Mouse (Mus musculus): ENCODE data around the gene Plekho2.

Gene Plekho2

DNA sequence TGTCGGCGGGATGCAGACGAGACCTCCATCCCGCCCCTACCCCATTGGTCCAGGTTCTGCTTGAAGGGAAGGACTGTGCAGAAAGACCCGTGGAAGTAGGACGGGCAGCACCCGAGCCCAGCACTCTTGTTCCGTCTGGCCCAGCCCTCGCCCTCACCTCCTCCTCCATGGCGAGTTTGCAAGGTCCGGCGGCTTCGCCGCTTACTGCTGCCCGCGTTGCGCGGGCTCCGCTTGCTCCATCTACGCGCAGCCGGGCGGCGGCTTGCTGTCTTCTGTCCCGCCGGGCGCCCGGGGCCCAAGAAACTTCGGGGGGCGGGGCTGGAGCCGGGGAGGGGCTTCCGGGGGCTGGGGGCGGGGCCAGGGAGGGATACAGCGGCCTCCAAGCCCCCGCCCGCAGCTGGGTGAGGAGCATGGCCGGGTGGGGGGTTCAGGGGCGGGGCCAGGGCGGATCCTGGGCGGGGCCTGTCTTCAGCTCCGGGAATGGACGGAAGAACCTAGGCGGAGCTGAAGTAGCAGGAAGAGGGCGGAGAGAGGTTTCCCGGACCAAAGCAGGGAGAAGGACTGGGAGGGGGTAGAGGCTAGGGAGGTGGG is at the start of gene Plekho2:
TSS of gene Plekho2 (minus strand) at position 260 of the 591 bp plus-strand sequence.
- peak; percentile 92 for DNase-seq (ENCODE audit: low spot score)

DNA sequence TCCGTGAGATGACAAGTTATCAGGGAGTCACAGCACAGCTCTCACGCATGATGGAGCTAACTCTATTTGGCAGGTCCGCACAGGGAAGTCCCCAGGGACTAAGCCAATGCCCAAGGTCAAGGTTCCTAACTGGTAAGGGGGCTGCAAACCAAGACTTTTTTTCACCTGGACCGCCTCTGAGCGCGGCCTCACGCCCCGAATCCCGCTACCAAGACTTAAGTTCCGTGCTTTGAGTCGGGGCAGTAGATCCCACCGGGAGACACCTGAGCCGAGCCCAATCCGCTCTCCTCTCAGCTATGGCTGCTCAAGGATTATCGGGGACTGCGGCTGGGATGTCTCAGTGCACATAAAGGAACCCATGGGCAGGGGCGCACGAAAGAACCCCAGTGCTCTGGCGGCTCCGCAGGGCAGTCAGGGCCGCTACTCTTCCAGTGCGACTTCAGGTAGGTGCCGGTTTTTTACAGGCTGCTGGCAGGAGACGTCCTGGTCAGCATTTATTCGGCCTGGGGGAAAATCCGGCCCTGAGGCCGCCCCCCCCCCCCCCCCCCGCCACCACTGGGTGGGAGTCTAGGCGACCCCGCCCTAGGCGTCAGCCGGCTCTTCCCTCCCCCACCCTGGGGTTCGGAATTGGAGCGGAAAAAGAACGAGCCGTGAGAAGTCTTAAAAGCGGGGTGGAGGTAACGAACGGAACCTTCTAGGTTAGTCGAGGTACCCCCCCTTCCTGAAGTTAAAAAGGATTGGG is 49.4 kb upstream of the Plekho2 start, which contains the start of gene Rbpms2:
TSS of gene Rbpms2 (plus strand) at position 624 of the 742 bp plus-strand sequence.
- DNase-seq (ENCODE audit: low spot score), result peak; percentile 36

DNA sequence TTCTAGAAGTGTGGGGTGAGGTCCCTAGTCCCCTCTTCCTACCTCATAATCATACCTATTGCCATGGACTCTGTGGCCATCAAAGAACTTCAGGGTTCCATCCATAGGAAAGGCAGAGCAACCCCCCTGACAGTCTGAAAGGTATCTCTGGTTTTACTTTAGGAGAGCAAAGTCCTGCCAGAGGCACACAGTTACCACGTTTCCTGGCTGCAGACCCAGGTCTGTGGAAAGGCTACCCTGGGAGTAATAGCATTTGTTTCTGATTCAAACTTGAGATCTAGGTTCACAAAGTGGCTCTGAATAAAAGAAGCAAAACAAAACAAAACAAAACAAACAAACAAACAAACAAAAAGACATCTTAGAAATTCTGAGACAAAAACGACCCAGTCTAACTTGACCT is 44.4 kb upstream of the Plekho2 start:
- no peak for DNase-seq (ENCODE audit: low spot score)

DNA sequence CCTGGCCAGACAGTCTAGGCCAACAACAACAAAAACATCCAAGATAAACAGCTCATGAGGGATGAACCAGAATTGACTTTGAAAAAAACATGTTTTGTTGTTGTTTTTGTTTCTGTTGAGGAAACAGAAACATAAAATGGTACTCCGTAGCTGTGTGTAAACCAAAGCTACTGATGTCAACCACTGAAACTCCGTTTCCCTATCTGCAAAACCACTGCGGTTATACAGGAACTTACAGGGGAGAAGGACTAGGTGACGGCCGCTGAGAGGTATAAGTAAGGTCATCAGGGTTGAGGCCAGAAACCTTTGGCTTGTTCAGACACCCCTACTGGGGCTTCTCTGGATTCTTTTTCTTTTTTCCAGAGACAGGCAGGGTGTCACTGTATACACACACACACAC is 43.0 kb upstream of the Plekho2 start:
- no peak for DNase-seq (ENCODE audit: low spot score)

DNA sequence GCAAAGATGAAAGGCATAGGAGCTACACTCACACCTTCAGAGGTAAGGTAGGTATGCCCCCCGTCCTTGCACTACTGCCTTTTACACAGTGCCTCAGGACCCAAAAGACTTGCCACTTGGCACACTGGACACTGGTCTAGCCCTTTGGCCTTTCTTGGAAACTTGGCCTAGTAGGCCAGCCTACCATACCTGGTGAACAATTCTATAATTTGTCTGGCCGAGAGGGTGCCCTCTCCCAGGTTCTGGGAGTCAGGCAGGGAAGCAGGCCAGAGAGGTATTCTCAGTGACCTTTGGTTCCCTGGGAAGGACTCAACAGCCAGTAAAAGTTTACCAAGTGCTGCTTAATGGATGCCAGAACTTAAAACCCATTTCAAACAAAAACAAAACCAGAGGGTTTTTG is 41.8 kb upstream of the Plekho2 start:
- DNase-seq (ENCODE audit: low spot score), result no peak

DNA sequence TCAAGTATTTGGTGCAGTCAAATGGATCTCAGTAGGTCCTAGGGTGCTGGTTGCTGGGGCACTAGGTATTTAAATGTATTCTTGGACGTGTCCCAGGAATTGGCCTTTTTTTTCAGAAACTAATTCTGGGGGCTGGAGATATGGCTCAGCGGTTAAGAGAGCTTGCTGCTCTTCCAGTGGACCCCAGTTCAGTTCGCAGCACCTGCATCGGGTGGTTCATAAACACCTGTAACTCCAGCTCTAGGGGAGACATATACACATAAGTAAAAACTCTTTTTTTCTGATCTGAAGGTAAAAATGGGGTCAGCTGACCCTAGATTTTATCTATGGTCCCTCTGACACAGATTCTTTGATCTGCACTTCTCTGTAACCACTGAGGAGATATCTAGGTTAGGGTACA is 41.4 kb upstream of the Plekho2 start:
- no peak for DNase-seq (ENCODE audit: low spot score)

DNA sequence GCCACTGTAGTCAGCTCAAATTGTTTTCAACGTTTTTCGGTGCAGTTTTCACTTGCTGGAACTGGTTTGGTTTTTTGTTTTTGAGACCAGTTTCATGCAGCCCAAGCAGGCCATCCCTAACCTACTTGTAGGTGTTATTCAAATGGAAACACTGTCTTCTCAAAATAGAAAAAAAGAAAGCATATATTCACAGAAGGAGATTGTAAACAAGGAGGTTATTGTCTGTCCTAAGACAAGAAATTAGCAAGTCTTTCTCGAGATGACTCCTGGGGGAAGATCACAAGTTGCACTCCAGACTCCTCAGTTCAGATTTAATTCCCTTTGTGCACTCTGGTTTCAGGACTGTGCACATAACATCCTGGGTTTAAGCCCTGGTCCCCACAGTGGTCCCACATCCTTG is 39.5 kb upstream of the Plekho2 start:
- no peak for DNase-seq (ENCODE audit: low spot score)

DNA sequence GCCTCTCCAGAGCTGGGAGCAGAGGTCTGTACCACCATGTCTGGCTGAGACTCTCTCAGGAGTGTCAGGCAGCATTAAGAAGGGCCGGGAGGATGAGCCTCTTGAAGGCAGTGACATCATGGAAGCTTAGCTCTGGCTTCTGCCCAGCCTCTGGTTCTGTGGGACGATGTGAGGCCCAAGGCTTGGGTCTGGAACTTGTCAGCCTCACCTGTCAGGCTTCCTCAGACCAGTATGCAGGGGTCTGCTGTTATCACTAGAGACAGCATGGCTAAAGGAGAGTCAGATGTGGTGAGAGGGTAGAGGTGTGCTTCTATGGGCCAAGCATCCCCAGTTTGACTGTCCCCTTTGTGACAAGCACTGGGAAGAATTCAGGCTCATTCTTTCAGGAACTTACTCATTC is 33.3 kb upstream of the Plekho2 start:
- DNase-seq (ENCODE audit: low spot score), result no peak

DNA sequence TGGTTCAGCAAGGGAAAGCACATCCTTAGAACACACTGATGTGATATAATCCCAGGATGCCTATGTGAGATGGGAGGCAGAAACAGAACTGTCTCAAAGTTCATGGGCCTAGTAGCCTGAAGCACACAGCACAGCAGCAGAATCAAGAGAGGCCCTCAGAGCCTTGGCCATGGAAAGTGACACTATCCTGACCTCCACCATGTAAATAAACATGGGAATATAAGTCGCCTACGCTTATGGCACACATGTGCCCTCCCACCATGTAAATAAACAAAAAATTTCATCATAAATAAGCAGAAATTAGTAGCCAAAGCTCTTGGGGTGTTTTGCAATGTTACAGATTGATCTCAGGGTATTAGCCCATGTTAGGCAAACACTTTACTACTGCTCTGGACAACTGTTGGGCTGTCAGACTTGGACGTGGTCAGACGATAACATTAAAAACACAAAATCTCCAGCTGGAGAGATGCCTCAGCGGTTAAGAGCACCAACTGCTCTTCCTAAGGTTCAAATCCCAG is 32.2 kb upstream of the Plekho2 start:
- DNase-seq (ENCODE audit: low spot score), result no peak

DNA sequence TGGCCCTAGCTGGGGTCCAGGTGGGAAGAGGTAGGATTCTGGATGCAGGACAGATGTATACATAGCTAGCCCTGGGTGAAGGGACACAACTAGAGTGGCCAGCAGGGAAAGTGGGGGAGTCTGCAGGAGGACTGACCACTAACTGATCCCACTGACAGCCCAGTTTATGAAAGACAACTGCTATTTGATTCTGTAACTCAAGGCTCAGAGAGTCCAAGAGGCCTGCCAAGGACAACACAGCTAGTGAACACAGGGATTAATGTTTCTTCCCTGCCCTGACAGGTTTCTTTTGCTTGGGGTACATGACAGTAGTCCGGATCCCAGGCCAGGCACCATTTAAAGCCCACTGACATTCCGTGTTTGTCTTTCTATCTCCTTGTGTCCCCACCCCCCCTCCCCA is 27.3 kb upstream of the Plekho2 start:
- no peak for DNase-seq (ENCODE audit: low spot score)

DNA sequence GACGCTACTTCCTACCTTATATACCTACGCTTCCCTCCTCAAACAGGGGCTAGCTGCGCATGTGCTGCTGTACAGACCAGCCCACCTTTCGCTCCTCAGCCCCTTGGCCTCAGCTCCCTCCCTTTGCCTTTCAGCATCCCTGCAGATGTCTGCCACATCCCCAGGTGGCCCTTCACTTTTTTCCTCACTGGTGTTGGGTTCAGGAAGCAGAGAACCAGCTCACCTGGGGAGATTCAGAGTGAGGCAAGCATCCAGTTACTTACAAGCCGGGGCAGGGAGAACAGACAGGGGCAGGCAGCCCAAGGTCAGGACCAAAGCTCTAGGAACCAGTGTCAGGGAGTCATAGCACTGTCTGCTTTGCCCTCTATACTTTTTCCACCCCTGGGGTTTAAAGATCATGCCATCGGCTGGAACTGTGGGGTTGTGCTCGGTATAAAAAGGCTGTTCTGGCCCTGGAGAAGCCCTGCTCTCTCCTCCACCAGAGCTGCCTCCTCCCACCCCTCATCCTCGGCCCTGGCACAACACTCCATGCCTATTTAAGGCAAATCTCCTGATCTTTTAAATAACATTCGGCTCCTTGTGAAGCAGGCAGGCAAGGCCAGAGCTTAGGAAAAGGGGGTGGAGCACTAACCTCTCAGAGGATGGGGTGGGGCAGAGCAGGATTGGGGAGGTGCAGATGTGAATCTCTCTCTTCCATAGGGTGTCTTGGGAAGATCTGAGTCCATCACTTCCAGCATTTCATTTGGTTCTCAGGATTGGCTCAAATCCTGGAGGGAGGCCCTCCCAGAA is 26.7 kb upstream of the Plekho2 start:
- DNase-seq (ENCODE audit: low spot score), result no peak

DNA sequence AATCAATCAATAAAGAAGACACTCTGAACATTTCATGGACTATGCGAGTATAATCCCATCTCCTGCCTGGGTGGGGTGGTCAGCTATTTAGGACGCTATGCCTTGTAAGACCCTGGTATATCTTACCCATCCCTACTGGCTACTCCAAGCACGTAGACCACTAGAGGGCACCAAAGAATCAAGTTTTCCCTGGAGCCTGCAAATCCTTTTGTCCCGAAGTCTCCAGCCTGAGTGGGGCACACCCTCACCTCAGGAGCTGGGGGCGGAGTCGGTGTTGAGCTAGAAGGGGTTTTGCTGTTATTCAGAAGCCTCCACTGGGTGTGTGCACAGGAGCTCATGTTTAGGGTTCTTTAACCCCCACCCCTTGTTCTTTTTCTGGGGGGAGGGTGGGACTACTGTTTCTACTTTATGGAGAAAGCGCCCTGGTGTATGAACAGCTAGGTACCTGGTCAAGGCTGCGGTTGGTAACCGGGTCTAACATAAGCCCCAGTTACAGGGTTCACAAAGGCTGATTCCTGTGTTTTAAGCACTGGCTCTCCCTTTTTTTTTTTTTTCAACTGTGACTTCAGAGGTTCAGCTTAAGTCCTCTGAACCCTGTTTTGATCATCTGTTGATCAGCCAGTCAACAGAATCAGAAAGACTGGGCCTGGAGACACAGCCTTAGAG is 25.8 kb upstream of the Plekho2 start:
- DNase-seq (ENCODE audit: low spot score), result peak; percentile 73

DNA sequence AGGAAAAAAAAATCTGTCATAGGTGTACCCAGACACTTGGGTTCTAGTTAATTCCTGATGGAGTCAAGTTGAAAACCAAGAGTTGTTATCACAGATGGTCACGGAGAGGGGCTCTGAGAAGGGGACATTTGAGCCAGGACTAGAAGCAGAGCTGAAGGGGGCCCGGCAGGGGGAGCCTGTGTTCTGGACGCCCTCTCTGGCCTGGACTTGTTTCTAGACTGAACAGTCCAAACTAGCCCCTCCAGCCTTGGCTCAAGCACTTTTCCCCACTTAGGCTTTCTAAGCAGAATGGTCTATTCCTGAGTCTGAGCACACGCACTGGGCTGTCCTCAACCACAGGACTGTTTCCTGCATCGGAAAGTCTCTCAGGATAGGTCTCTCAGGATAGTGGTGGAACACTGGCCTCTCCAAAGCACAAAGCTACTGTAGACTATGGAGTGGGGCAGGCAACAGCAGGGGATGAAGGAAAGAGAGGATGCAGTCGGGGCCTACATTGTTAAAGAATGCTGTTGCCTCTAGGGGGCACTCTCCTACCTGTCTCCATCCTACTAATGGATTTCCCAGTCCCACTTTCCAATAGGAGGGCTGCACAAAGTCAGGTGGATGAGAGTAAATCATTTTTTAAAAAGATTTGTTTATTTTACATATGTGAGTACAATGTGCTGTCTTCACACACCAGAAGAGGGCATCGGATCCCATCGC is 23.7 kb upstream of the Plekho2 start:
- no peak for DNase-seq (ENCODE audit: low spot score)

DNA sequence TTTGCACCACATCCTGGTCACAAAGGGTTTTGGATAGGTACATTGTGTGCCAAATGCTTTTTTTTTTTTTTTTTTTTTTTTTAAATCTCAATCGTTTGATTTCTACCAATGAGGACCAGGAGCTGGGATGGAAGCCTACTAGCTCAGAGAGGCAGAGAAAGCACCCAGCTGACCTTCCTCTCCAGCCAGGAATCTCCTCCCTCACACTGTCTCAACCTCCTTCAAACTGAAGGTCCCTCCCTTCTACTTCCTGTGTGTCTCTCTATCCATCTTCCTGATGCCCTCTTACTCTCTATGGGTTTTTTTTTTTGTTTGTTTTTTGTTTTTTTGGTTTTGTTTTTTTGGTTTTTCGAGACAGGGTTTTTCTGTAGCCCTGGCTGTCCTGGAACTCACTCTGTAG is 21.1 kb upstream of the Plekho2 start:
- DNase-seq (ENCODE audit: low spot score), result no peak

DNA sequence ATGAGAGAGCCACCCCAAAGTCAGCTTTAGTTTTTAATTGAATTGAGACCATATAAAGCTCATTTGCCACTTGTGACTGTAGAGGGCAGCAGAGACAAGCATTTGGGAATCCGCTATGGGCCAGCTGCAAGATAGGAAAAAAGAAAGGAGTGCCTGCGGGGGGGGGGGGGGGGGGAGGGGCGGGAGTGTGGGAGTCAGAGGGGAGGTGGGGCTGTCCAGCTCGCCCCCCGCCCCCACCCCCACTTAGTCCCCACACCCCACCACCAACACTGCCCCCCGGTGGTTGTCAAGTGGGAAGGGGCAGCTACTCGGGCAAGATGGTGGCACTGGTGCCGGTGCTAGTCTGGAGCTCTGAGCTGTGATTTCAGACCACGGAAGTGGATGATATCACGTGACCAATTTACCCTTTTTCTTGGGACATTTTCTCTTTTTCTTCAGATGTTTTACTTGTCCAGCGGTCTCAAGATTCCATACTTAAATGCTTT is 19.0 kb upstream of the Plekho2 start:
- DNase-seq (ENCODE audit: low spot score), result peak; percentile 62

DNA sequence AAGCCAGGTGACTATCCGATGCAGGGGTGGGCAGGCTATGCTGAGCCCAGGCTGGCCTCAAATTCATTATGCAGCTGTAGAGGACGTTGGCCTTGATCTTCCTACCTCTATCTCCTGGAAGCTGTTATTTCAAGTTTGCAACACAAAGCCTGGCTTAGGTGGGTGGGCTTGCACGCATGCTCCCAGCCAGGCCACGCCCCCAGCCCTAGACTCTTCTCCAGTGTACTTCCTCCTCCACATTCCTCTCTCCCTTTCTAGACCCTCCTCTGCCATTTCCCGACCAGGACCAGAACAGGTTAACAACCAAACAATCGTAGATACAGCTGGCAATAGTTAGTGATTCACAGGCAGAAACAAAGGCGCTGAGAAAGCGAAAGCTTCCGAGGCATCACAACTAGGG is 13.8 kb upstream of the Plekho2 start:
- DNase-seq (ENCODE audit: low spot score), result no peak

DNA sequence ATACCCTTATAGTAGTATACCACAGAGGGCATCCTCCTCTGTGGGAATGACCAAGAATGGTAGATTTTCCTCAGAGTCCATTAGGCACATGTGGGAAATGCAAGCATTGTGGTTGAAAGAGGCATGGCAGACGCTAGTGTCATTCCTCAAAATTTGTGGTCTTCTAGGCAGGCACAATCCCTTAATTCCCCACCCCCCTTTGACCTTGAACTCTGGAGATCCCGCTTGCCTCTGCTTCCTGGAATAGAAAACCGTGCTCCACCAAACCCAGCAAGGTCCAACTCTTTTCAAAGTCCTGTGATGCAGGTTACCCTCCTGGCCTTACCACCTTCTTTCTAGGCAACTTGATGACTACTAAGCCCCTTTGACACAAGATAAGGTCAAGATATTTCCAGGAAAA is 12.9 kb upstream of the Plekho2 start:
- DNase-seq (ENCODE audit: low spot score), result no peak

DNA sequence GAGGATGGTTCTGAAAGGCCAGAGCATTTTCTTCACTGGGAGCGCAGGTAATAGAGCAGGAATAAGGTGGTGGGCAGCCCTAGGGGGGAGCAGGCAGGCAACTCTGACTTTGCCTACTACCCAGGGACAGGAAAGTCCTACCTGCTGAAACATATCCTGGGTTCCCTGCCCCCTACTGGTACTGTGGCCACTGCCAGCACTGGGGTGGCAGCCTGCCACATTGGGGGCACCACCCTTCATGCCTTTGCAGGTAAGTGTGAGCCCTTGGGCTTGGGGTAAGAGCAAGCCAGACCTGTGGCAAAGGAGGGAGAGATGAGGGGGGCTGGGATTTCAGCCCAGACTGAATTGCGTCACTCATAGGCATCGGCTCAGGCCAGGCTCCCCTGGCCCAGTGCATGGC is 9.3 kb upstream of the Plekho2 start:
- no peak for DNase-seq (ENCODE audit: low spot score)

DNA sequence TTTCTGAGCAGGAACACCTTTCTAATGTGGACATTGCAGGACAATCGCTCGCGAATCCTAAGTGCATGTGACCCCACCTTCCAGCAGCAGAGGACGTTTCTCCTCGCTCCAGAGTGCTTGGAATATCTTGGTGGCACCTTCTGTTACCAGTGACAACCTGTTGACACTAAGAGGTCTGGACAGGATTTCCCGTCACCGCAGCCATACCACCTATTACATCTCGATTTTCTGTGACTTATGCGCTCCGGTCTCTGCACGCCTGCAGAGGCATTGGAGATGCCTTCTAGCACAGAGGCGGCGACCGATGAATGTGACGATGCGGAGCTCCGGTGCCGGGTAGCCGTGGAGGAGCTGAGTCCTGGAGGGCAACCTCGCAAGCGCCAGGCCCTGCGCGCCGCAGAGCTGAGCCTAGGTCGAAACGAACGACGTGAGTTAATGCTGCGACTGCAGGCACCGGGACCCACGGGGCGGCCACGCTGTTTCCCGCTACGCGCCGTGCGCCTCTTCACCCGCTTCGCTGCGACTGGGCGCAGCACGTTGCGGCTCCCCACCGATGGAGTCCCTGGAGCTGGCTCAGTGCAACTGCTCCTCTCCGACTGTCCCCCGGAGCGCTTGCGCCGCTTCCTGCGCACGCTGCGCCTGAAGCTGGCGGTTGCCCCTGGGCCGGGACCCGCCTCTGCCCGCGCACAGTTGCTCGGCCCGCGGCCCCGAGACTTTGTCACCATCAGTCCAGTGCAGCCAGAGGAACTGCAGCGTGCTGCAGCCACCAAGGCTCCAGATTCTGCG is 7.9 kb upstream of the Plekho2 start:
- DNase-seq (ENCODE audit: low spot score), result no peak

DNA sequence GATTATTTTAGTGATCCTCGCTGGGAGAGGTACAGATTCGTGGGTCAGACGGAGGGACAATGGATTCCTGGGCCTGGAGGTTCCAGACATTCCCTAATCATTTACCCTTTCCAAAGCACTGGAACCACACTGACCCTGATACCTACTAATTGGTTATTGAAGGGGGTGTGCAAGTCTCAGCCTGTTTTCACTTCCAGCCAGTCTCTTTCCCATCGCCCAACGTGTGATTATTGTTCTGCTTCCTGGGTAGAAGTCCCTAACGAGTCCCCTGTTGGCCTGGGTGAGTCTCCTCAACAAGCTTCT is 7.4 kb upstream of the Plekho2 start:
- DNase-seq (ENCODE audit: low spot score), result no peak

Data from testis, postnatal 14 days (tissue).